Mouse (Mus musculus): Measurements from ENCODE around the gene Mrtfa. TPM values are rescaled to one million over a fixed set of nuclear protein-coding genes. Genes with fewer than 3 reads are reported as not detected.

Mrtfa gene
- 108 TPM for polyA plus RNA-seq (2017; shearing (Covaris generic))

DNA sequence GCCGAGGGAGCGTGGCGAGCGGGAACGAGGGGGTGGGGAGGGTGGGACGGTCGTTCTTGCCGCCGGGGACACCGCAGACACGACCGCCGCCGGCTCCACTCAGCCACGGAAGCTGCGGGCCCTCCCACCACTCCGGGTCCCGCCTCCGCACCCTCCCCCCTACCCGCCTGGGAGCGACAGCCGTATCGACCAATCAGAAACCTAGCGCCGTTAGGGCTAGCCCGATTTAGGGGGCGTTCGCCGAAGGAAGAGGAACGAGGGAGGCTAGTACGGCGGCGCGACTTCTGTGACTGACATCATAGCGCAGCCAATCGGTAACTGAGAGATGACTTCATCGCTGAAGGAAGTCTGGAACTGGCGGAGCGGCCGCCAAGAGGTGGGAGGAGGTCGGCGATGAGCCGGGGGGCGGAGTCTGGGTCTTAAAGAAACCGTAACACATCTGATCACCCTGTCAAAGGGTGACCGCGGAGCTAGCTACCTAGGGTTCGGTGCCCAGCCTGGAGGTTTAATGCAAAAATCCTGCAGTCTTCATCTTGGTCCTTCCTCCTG lies at the start of gene Mrtfa:
Gene Mrtfa (minus strand): TSS at position 128 of the 549 bp plus-strand sequence.

DNA sequence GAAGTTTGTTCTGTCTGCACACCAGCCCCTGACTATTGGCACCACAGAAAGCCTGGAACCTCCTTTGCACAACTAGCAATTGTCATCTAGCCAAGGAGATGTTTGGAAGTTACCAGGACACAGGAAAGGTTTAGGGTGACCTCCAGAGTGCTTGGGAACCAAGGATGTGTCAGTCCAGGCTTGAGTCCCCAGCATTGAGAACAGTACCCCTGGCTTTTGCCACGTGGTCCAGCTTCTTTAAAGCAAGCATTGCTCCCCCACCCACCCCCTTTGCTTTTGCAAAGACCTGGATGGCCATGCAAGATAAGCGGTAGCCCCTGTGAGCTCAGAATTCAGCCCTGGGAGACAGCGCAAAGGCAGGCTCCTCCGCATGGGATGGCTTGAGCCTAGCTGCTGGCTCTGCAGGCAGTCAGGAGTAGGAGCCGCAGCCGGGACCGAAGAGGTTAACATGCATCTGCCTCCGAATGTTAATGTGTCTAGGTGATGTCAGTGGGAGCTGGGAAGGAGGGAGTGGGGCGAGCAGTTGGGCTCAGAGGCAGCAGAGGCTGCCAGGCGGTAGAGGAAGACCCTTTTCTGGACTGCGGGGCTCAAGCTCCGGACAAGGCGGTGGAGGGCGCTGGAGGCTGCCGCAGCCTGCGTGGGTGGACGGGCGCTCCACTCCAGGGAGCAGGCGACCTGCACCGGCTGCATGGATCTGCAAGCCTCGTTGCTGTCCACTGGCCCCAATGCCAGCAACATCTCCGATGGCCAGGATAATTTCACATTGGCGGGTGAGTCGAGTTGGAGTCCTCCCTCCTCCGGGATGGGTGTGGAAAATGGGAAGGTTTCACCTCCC lies 44.7 kb upstream of the Mrtfa start, which contains the start of gene Mchr1:
Gene Mchr1 (plus strand): TSS at position 414 of the 835 bp plus-strand sequence.

DNA sequence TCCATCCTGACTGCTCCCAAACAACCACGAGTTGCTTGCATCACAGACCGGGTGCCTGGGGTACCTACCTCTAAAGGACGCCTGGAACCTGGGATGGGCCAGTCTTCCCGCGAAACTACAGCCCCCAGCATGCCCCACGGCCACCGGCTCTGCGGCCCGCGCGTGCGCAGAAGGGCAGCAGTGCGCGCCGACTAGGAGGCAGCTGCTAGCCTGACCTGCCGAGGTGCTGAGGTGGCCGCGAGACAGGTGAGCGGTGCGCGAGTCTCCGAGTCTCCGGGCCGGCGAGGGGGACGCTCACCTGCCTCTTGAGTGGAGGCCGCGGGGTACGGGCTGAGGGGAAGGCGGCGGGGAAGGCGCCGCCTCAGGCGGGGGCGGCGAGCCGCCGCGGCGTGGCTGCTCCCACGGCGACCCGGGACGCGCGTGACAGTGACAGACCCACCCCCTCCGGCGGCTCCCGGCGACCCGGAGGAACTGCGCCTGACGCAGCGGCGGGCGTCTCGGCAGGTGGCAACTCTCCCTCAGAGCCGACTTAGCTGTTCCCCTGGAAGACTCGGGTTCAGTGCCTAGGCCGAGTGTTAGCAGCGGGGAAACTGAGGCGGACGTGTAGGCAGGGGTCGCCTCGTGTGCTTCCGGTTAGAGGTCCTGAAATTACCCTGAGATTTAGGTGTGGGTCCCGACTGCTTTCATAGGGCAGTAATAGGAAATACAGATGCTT lies 212.8 kb downstream of the Mrtfa start, which contains the start of gene Sgsm3:
Gene Sgsm3 (plus strand): TSS at position 146 of the 715 bp plus-strand sequence.

Other genes with a start within 250 kb of the Mrtfa start
- gene Adsl, start 242.3 kb downstream of the Mrtfa start, polyA plus RNA-seq (2017; shearing (Covaris generic)) = 124 TPM
- 9.5 TPM for gene Sgsm3, start 213.0 kb downstream of the Mrtfa start, polyA plus RNA-seq (2017; shearing (Covaris generic))
- gene Mchr1, start 44.7 kb upstream of the Mrtfa start, polyA plus RNA-seq (2017; shearing (Covaris generic)) = not detected
- gene Slc25a17, start 170.1 kb upstream of the Mrtfa start, polyA plus RNA-seq (2017; shearing (Covaris generic)) = 49.7 TPM
- gene St13, start 209.3 kb upstream of the Mrtfa start, polyA plus RNA-seq (2017; shearing (Covaris generic)) = 107 TPM
- gene Xpnpep3, start 209.4 kb upstream of the Mrtfa start, polyA plus RNA-seq (2017; shearing (Covaris generic)) = 9.6 TPM
- gene Dnajb7, start 217.5 kb upstream of the Mrtfa start, polyA plus RNA-seq (2017; shearing (Covaris generic)) = 0.76 TPM